Mouse (Mus musculus): Measurements from ENCODE around the gene Dhrs7. TPM values are rescaled to one million over a fixed set of nuclear protein-coding genes. Genes with fewer than 3 reads are reported as not detected.
"Not testable (repeated sequence)": the region's sequence is repeated elsewhere in the genome, so short reads cannot be mapped to it uniquely, and the experiment has no call there.

Gene Dhrs7
- 89.5 and 101 TPM in 2 replicates for polyA plus RNA-seq (2015; fragmentation: Nextera tagmentation; extraction: Ambion mirVana)

- peak; percentile 97 for ATAC-seq (replicated peaks; ENCODE audit: extremely low read depth, insufficient read depth, low FRiP score)
- WGBS: under 1% methylated on average over 33 of the region's 33 CpGs
- Histone ChIP-seq H3K36me3 (ENCODE audit: control insufficient read depth, insufficient read depth) (no peaks in the 10 kb centered on the region), H3K9me3 (replicated peaks; ENCODE audit: control insufficient read depth, low read length) (no peaks in the 10 kb centered on the region), H3K9ac (ENCODE audit: low read length) (peak within 1 kb of the TSS; percentile 89), H3K4me1 (ENCODE audit: control insufficient read depth, insufficient read depth, low read length) (peaks cover 25% of the 10 kb centered on the region), H3K27ac (ENCODE audit: low read length) (peak within 1 kb of the TSS; percentile 98), H3K27me3 (ENCODE audit: control insufficient read depth, insufficient read depth, low read length) (no peaks in the 10 kb centered on the region), H3K4me2 (ENCODE audit: low read depth, low read length) (peak within 1 kb of the TSS; percentile 89), H3K4me3 (ENCODE audit: low read length) (peak within 1 kb of the TSS; percentile 87)
These were observed at the start of gene Dhrs7 for GRCm38 (mm10) chr12:72664735-72665337. TSS of gene Dhrs7 (minus strand) at chr12:72664909.

- no peak for ATAC-seq (replicated peaks; ENCODE audit: extremely low read depth, insufficient read depth, low FRiP score)
- Histone ChIP-seq H3K9me3 (replicated peaks; ENCODE audit: control insufficient read depth, low read length) (peaks cover 7% of the 10 kb centered on the region), H3K9ac (ENCODE audit: low read length) (no peak overlapping the region), H3K36me3 (ENCODE audit: control insufficient read depth, insufficient read depth) (no peaks in the 10 kb centered on the region), H3K27me3 (ENCODE audit: control insufficient read depth, insufficient read depth, low read length) (no peaks in the 10 kb centered on the region), H3K27ac (ENCODE audit: low read length) (no peak overlapping the region), H3K4me1 (ENCODE audit: control insufficient read depth, insufficient read depth, low read length) (no peaks in the 10 kb centered on the region), H3K4me2 (ENCODE audit: low read depth, low read length) (no peak overlapping the region), H3K4me3 (ENCODE audit: low read length) (no peak overlapping the region)
- 91% methylated on average over 3 of the region's 3 CpGs for WGBS
These were observed 45.3 kb upstream of the Dhrs7 start for GRCm38 (mm10) chr12:72709981-72710380.

- no peaks in the 10 kb centered on the region for H3K27me3 ChIP-seq (ENCODE audit: control insufficient read depth, insufficient read depth, low read length)
- WGBS: 82% methylated on average over 4 of the region's 4 CpGs
- no peaks in the 10 kb centered on the region for H3K4me1 ChIP-seq (ENCODE audit: control insufficient read depth, insufficient read depth, low read length)
- H3K9ac ChIP-seq (ENCODE audit: low read length): no peak overlapping the region
- H3K9me3 ChIP-seq (replicated peaks; ENCODE audit: control insufficient read depth, low read length): no peaks in the 10 kb centered on the region
- H3K4me2 ChIP-seq (ENCODE audit: low read depth, low read length): no peak overlapping the region
- H3K4me3 ChIP-seq (ENCODE audit: low read length): no peak overlapping the region
- H3K27ac ChIP-seq (ENCODE audit: low read length): no peak overlapping the region
- H3K36me3 ChIP-seq (ENCODE audit: control insufficient read depth, insufficient read depth): no peaks in the 10 kb centered on the region
- no peak for ATAC-seq (replicated peaks; ENCODE audit: extremely low read depth, insufficient read depth, low FRiP score)
These were observed 39.4 kb upstream of the Dhrs7 start for GRCm38 (mm10) chr12:72704068-72704467.

- WGBS: 59% methylated on average over 1 of the region's 1 CpGs
- Histone ChIP-seq H3K9ac (ENCODE audit: low read length) (no peak overlapping the region), H3K4me2 (ENCODE audit: low read depth, low read length) (no peak overlapping the region), H3K27ac (ENCODE audit: low read length) (no peak overlapping the region), H3K4me1 (ENCODE audit: control insufficient read depth, insufficient read depth, low read length) (peaks cover under 1% of the 10 kb centered on the region; the same call in 1 of the 2 replicates), H3K4me3 (ENCODE audit: low read length) (no peak overlapping the region), H3K27me3 (ENCODE audit: control insufficient read depth, insufficient read depth, low read length) (no peaks in the 10 kb centered on the region), H3K36me3 (ENCODE audit: control insufficient read depth, insufficient read depth) (no peaks in the 10 kb centered on the region), H3K9me3 (replicated peaks; ENCODE audit: control insufficient read depth, low read length) (no peaks in the 10 kb centered on the region)
- ATAC-seq (replicated peaks; ENCODE audit: extremely low read depth, insufficient read depth, low FRiP score): no peak
These were observed 35.3 kb upstream of the Dhrs7 start for GRCm38 (mm10) chr12:72700013-72700412.

- H3K4me3 ChIP-seq (ENCODE audit: low read length): 0 out of 2 replicates have a peak overlapping the region, but pooled peaks have one; percentile 8
- no peaks in the 10 kb centered on the region for H3K36me3 ChIP-seq (ENCODE audit: control insufficient read depth, insufficient read depth)
- H3K9ac ChIP-seq (ENCODE audit: low read length): no peak overlapping the region
- H3K27ac ChIP-seq (ENCODE audit: low read length): no peak overlapping the region
- no peaks in the 10 kb centered on the region; the same call in 1 of the 2 replicates for H3K27me3 ChIP-seq (ENCODE audit: control insufficient read depth, insufficient read depth, low read length)
- no peak for ATAC-seq (replicated peaks; ENCODE audit: extremely low read depth, insufficient read depth, low FRiP score)
- H3K4me2 ChIP-seq (ENCODE audit: low read depth, low read length): peak overlapping the region; percentile 46
- no peaks in the 10 kb centered on the region for H3K9me3 ChIP-seq (replicated peaks; ENCODE audit: control insufficient read depth, low read length)
- WGBS: 17% methylated on average over 9 of the region's 9 CpGs
- H3K4me1 ChIP-seq (ENCODE audit: control insufficient read depth, insufficient read depth, low read length): peaks cover 8% of the 10 kb centered on the region
These were observed 30.3 kb upstream of the Dhrs7 start for GRCm38 (mm10) chr12:72694901-72695463.

- no peaks in the 10 kb centered on the region for H3K9me3 ChIP-seq (replicated peaks; ENCODE audit: control insufficient read depth, low read length)
- no peaks in the 10 kb centered on the region for H3K36me3 ChIP-seq (ENCODE audit: control insufficient read depth, insufficient read depth)
- 57% methylated on average over 12 of the region's 12 CpGs for WGBS
- peak overlapping the region; percentile 55 for H3K4me2 ChIP-seq (ENCODE audit: low read depth, low read length)
- no peak for ATAC-seq (replicated peaks; ENCODE audit: extremely low read depth, insufficient read depth, low FRiP score)
- no peak overlapping the region for H3K27ac ChIP-seq (ENCODE audit: low read length)
- peaks cover 8% of the 10 kb centered on the region for H3K4me1 ChIP-seq (ENCODE audit: control insufficient read depth, insufficient read depth, low read length)
- no peak overlapping the region for H3K9ac ChIP-seq (ENCODE audit: low read length)
- H3K27me3 ChIP-seq (ENCODE audit: control insufficient read depth, insufficient read depth, low read length): no peaks in the 10 kb centered on the region; the same call in 1 of the 2 replicates
- peak overlapping the region; percentile 22; the same call in 1 of the 2 replicates for H3K4me3 ChIP-seq (ENCODE audit: low read length)
These were observed 29.7 kb upstream of the Dhrs7 start for GRCm38 (mm10) chr12:72694438-72694837.

- Histone ChIP-seq H3K9ac (ENCODE audit: low read length) (no peak overlapping the region), H3K4me2 (ENCODE audit: low read depth, low read length) (peak overlapping the region; percentile 55), H3K27ac (ENCODE audit: low read length) (no peak overlapping the region), H3K9me3 (replicated peaks; ENCODE audit: control insufficient read depth, low read length) (no peaks in the 10 kb centered on the region), H3K36me3 (ENCODE audit: control insufficient read depth, insufficient read depth) (no peaks in the 10 kb centered on the region), H3K27me3 (ENCODE audit: control insufficient read depth, insufficient read depth, low read length) (no peaks in the 10 kb centered on the region; the same call in 1 of the 2 replicates), H3K4me1 (ENCODE audit: control insufficient read depth, insufficient read depth, low read length) (peaks cover 8% of the 10 kb centered on the region), H3K4me3 (ENCODE audit: low read length) (peak overlapping the region; percentile 22; the same call in 1 of the 2 replicates)
- 39% methylated on average over 6 of the region's 6 CpGs for WGBS
- ATAC-seq (replicated peaks; ENCODE audit: extremely low read depth, insufficient read depth, low FRiP score): no peak
These were observed 29.2 kb upstream of the Dhrs7 start for GRCm38 (mm10) chr12:72693895-72694294.

GRCm38 (mm10) chr12:72688281-72688680, 23.6 kb upstream of the Dhrs7 start:
- not testable (repeated sequence) for H3K4me3 ChIP-seq (ENCODE audit: low read length); H3K27me3 ChIP-seq (ENCODE audit: control insufficient read depth, insufficient read depth, low read length); ATAC-seq (replicated peaks; ENCODE audit: extremely low read depth, insufficient read depth, low FRiP score); H3K36me3 ChIP-seq (ENCODE audit: control insufficient read depth, insufficient read depth); H3K4me1 ChIP-seq (ENCODE audit: control insufficient read depth, insufficient read depth, low read length); H3K9me3 ChIP-seq (replicated peaks; ENCODE audit: control insufficient read depth, low read length); H3K9ac ChIP-seq (ENCODE audit: low read length); H3K27ac ChIP-seq (ENCODE audit: low read length); H3K4me2 ChIP-seq (ENCODE audit: low read depth, low read length)
- WGBS: 29% methylated on average over 2 of the region's 2 CpGs

- H3K4me1 ChIP-seq (ENCODE audit: control insufficient read depth, insufficient read depth, low read length); ATAC-seq (replicated peaks; ENCODE audit: extremely low read depth, insufficient read depth, low FRiP score); H3K27ac ChIP-seq (ENCODE audit: low read length); H3K9ac ChIP-seq (ENCODE audit: low read length); H3K36me3 ChIP-seq (ENCODE audit: control insufficient read depth, insufficient read depth); H3K4me3 ChIP-seq (ENCODE audit: low read length); H3K9me3 ChIP-seq (replicated peaks; ENCODE audit: control insufficient read depth, low read length); H3K27me3 ChIP-seq (ENCODE audit: control insufficient read depth, insufficient read depth, low read length); H3K4me2 ChIP-seq (ENCODE audit: low read depth, low read length): not testable (repeated sequence)
- WGBS: 55% methylated on average over 6 of the region's 6 CpGs
These were observed 23.0 kb upstream of the Dhrs7 start for GRCm38 (mm10) chr12:72687741-72688140.
